Comparison of ENCODE assay signal across 8 mouse cellular contexts in the genomic region with DNA sequence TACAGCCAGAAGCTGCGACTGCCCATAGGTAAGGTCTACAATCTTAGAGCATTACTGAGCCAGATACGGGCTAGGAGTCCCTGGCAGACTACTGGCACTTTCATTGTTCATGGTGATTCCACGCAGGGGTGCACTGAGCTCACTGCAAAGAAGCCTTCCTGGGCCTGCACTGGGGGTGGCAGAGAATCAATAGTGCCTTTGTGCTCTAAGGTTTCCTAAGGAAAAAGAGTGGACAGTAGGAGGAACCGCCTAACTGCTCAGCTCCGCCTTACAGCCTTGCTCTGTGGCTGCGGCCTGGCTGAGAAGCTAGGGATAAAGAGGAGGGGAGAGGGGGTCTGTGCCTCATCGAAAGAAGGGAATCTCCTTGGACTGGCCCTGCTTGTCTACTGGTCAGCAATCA. TPM values are rescaled to one million over a fixed set of nuclear protein-coding genes. Genes with fewer than 3 reads are reported as not detected.
DNase-seq lines count a peak whose midpoint lies in the region; ATAC-seq and TF ChIP-seq lines count a peak whose summit lies in the region.

A gene (plus strand): TSS at position 301 of the 400 bp plus-strand sequence.

- WGBS in lung, postnatal 0 days = 54% methylated on average over 7 of the region's 7 CpGs
- 59% methylated on average over 7 of the region's 7 CpGs for WGBS in liver, embryonic 13.5 days (ENCODE audit: insufficient replicate concordance)

- H3K4me1 ChIP-seq in lung, postnatal 0 days (ENCODE audit: insufficient read depth, low read depth, low read length) = no peaks in the 10 kb centered on the region; the same call in 1 of the 2 replicates
- H3K4me1 ChIP-seq in liver, embryonic 13.5 days (replicated peaks) = peaks cover 4% of the 10 kb centered on the region; the same call in 1 of the 2 replicates

- H3K4me3 ChIP-seq in lung, postnatal 0 days (ENCODE audit: low read depth, low read length) = peak within 1 kb of the TSS; percentile 38
- H3K4me3 ChIP-seq in liver, embryonic 13.5 days (replicated peaks) = peak within 1 kb of the TSS; percentile 43

- no peaks in the 10 kb centered on the region for H3K36me3 ChIP-seq in lung, postnatal 0 days (ENCODE audit: insufficient read depth, low read length)
- no peaks in the 10 kb centered on the region for H3K36me3 ChIP-seq in liver, embryonic 13.5 days

- TF ChIP-seq CTCF in lung, postnatal 0 days (IDR thresholded peaks at IDR 0.05) = no peak

- peak; percentile 14 for DNase-seq in cerebellum, adult 9-11 months
- DNase-seq in cerebellum, adult 18-20 months = no peak
- no peak for DNase-seq in lung, postnatal 0 days (ENCODE audit: low spot score)
- no peak for DNase-seq in lung, postnatal 14 days
- DNase-seq in liver, embryonic 13.5 days = no peak
- no peak for DNase-seq in frontal cortex, postnatal 10 days (ENCODE audit: low spot score in 2 of 2)
- no peak for DNase-seq in layer of hippocampus, postnatal 14 days (ENCODE audit: low spot score in 2 of 2)
- no peak for DNase-seq in gastrocnemius, postnatal 10 days

- H3K9ac ChIP-seq in lung, postnatal 0 days (replicated peaks; ENCODE audit: low read depth) = no peak within 1 kb of the TSS
- H3K9ac ChIP-seq in liver, embryonic 13.5 days = no peak within 1 kb of the TSS

- H3K4me2 ChIP-seq in lung, postnatal 0 days (replicated peaks; ENCODE audit: low read depth, low read length) = peak within 1 kb of the TSS; percentile 79
- peak within 1 kb of the TSS; percentile 62 for H3K4me2 ChIP-seq in liver, embryonic 13.5 days

- H3K27me3 ChIP-seq in lung, postnatal 0 days (replicated peaks; ENCODE audit: insufficient read depth, low read length) = 0 out of 2 replicates have a peak, but pooled peaks cover 5% of the 10 kb centered on the region
- peaks cover 51% of the 10 kb centered on the region for H3K27me3 ChIP-seq in liver, embryonic 13.5 days

- H3K27ac ChIP-seq in lung, postnatal 0 days (ENCODE audit: low read length) = no peak within 1 kb of the TSS
- H3K27ac ChIP-seq in liver, embryonic 13.5 days = no peak within 1 kb of the TSS

- H3K9me3 ChIP-seq in lung, postnatal 0 days (ENCODE audit: low read length) = peaks cover 3% of the 10 kb centered on the region; the same call in 1 of the 2 replicates
- no peaks in the 10 kb centered on the region for H3K9me3 ChIP-seq in liver, embryonic 13.5 days (replicated peaks)

- ATAC-seq in lung, postnatal 0 days = no peak
- no peak for ATAC-seq in liver, embryonic 13.5 days (ENCODE audit: low read depth)

- TF ChIP-seq EP300 in lung, postnatal 0 days (IDR thresholded peaks at IDR 0.05) = no peak

RNA-seq across cellular contexts. Expression of the gene that starts here (rescaled TPM):
- polyA plus RNA-seq in lung, postnatal 0 days (2015; fragmentation: Nextera tagmentation; extraction: Ambion mirVana) = 0.29 and 0.76 TPM in 2 replicates
- 0.22 TPM in 1 of 2 replicates, not detected in the other for polyA plus RNA-seq in liver, embryonic 13.5 days (2015; fragmentation: Nextera tagmentation; extraction: Ambion mirVana)
- total RNA-seq in layer of hippocampus, postnatal 14 days (2021) = under 1 TPM; 0.48 TPM
- total RNA-seq in gastrocnemius, postnatal 10 days (2021) = under 1 TPM; 0.34 to 0.56 TPM
